Mouse (Mus musculus) forebrain, embryonic 15.5 days (tissue): ENCODE data around the gene Arf3. TPM values are rescaled to one million over a fixed set of nuclear protein-coding genes. Genes with fewer than 3 reads are reported as not detected.

Experiments used
- ATAC-seq: fragments of 200-750 bp; cut with Nextera tagmentation; replicated peaks from 2 replicates; pipeline ENCODE4 v1.8.0; 2017; ENCODE audit warnings: mild to moderate bottlenecking, moderate TSS enrichment, moderate library complexity
- H3K27ac ChIP-seq: fragments of 300-500 bp; sonication (generic); replicated peaks from 2 replicates; pipeline ENCODE4 v1.5.1; 2015; ENCODE audit warnings: mild to moderate bottlenecking, inconsistent platforms
- H3K27me3 ChIP-seq: fragments of 300-500 bp; sonication (generic); 2 replicates; pipeline ENCODE4 v1.6.1; 2015; ENCODE audit warnings: inconsistent platforms
- H3K36me3 ChIP-seq: fragments of 300-500 bp; sonication (generic); 2 replicates; pipeline ENCODE4 v1.6.1; 2015; ENCODE audit warnings: mild to moderate bottlenecking, inconsistent platforms
- H3K4me1 ChIP-seq: fragments of 300-500 bp; sonication (generic); 2 replicates; pipeline ENCODE4 v1.6.1; 2015; ENCODE audit warnings: inconsistent platforms
- H3K4me2 ChIP-seq: fragments of 300-500 bp; sonication (generic); replicated peaks from 2 replicates; pipeline ENCODE4 v1.6.1; 2015; ENCODE audit warnings: mild to moderate bottlenecking, inconsistent platforms
- H3K4me3 ChIP-seq: fragments of 300-500 bp; sonication (generic); 2 replicates; pipeline ENCODE4 v1.5.1; 2015; ENCODE audit warnings: mild to moderate bottlenecking, inconsistent platforms
- H3K9ac ChIP-seq: fragments of 300-500 bp; sonication (generic); replicated peaks from 2 replicates; pipeline ENCODE4 v1.6.1; 2015; ENCODE audit warnings: mild to moderate bottlenecking, inconsistent platforms
- H3K9me3 ChIP-seq: fragments of 300-500 bp; sonication (generic); 2 replicates; pipeline ENCODE4 v1.6.1; 2016; ENCODE audit warnings: inconsistent platforms
- WGBS: fragments of 180-500 bp; shearing (Covaris S2); methylation state at CpG from one replicate; pipeline ENCODE4 v1.1.7; 2015; ENCODE audit warnings: mixed read lengths; 5-methylcytosine and 5-hydroxymethylcytosine counted together
- polyA plus RNA-seq: library from polyadenylated mRNA; unstranded; fragments of >200 nt; fragmentation: Nextera tagmentation; extraction: Ambion mirVana; gene quantifications from 2 replicates; pipeline ENCODE4 v1.2.1, GENCODE M21; 2015

Gene Arf3
- polyA plus RNA-seq, 1 experiment from 2014 or later = 88.2 TPM

DNA sequence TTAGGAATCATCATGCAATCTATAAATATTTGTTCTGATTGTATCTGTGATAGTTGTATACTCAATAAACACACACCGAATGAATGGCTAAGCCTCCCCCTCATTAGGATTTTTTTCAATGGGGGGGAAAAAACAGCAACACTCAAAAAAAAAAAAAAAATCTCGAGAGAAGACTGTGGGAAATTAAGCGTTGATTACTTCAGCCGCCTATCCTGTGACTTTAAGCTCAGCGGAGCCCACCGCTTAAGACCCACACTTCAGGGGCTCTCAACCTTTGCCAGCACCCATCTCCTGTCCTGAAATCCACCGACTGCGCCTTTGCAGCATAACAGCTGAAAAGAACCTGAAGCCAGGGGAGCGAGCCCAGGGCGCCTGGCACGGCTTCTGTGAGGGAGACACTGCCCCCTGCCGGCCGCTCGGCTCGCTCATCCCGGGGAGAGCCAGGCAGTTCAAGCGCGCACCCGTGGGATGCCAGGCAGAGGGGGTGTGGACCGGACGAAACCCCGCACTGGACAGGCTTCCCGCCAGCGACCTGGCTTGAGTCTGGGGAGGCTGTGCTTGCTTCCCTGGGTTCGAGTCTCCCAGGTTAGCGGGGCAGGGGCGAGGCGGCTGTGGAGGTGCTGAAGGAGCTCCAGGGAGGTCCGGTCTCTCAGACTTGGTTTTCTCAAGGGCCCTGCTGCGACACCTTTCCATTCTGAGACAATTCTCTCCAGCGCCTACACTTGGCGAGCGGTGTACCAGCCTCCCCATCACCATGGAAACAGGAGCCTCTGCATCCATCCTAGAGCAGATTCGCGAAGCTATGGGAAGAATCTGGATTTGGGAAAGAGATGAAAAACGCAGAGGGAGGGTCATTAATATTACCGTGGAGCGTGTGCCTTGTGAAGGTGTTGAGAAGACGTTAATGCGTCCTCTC, 63.6 kb downstream of the Arf3 start:
- H3K27me3 ChIP-seq = peaks cover 16% of the 10 kb centered on the region
- H3K4me1 ChIP-seq = peaks cover 11% of the 10 kb centered on the region
- H3K27ac ChIP-seq = peak overlapping the region; percentile 73
- H3K9ac ChIP-seq = peak overlapping the region; percentile 46
- 3% methylated on average over 40 of the region's 40 CpGs for WGBS
- H3K36me3 ChIP-seq = no peaks in the 10 kb centered on the region
- peak overlapping the region; percentile 44 for H3K4me3 ChIP-seq
- H3K9me3 ChIP-seq = no peaks in the 10 kb centered on the region
- ATAC-seq = peak; percentile 91
- H3K4me2 ChIP-seq = peak overlapping the region; percentile 74

DNA sequence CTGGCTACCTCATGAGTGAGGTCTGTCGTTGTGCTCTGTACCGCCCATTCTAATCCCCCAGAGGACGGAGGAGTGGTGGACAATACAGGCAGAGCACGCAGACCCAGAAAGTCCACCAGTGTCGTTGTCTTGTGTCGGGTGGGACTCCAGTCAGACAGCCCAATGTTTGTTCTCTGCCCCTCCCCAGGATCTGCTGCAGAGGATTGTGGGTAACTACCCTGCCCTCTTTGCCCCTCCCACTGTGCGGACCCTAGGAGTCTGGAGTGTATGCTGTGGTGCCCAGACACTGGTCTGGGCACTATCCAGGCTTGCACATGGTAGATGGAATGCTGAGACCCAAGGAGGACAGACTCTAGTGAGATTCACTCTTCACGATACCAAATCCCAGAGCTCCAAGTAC, 66.8 kb downstream of the Arf3 start:
- ATAC-seq = no peak
- no peak overlapping the region for H3K4me3 ChIP-seq
- H3K4me1 ChIP-seq = peaks cover 20% of the 10 kb centered on the region
- no peaks in the 10 kb centered on the region for H3K36me3 ChIP-seq
- H3K27ac ChIP-seq = no peak overlapping the region
- no peak overlapping the region for H3K9ac ChIP-seq
- H3K4me2 ChIP-seq = no peak overlapping the region
- 53% methylated on average over 8 of the region's 8 CpGs for WGBS
- H3K9me3 ChIP-seq = no peaks in the 10 kb centered on the region
- peaks cover 8% of the 10 kb centered on the region for H3K27me3 ChIP-seq

DNA sequence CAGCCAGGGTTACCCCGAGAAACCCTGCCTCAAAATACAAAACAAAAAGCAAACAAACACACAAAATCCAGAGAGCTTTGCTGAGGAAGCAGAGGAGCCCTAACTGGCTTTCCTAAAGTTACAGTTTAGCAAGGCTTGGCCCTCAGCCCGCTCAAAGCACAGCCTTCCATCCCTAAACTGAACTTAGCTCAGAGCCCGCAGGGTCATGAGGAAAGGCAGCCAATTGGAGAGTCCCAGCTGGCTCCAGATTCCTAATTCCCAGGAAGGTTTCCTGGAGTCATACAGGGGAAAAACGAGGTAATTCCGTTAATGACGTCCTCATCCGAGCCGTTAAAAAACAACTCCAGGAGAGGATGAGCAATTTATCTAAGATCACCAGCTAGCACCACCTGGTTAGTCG, 67.3 kb downstream of the Arf3 start:
- Histone ChIP-seq H3K4me2 (no peak overlapping the region), H3K4me3 (no peak overlapping the region), H3K9ac (no peak overlapping the region), H3K27ac (no peak overlapping the region), H3K36me3 (no peaks in the 10 kb centered on the region), H3K4me1 (peaks cover 24% of the 10 kb centered on the region), H3K9me3 (no peaks in the 10 kb centered on the region), H3K27me3 (peaks cover 3% of the 10 kb centered on the region)
- no peak for ATAC-seq
- 52% methylated on average over 9 of the region's 9 CpGs for WGBS

DNA sequence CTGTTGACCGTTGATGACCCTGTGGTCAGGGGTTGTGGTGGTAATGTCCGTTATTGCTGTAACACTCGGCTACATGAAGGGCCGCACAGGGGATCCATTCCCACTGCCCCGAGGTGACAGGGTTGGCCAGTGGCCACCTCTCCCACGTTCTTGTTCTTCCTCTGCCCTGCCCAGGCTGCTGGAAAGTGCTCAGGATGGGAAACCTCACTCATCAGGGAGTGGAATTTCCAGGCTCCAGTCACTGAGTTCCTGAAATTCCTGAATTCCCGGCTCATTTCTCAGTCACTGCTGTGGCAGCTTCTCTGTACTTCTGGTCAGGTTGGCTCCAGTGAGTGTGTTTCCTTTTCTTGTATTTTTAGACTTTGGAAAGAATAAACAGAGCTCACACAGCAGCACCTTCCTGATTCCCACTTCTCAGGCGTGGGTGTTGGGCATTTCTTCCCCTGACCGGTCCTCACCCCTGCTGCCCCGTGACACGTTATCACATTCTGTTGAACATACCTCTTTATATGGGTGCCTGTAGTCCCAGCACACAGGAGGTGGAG, 70.8 kb downstream of the Arf3 start:
- WGBS = 62% methylated on average over 11 of the region's 11 CpGs
- no peaks in the 10 kb centered on the region for H3K9me3 ChIP-seq
- H3K9ac ChIP-seq = no peak overlapping the region
- H3K4me1 ChIP-seq = peaks cover 13% of the 10 kb centered on the region
- no peak overlapping the region for H3K4me2 ChIP-seq
- H3K4me3 ChIP-seq = no peak overlapping the region
- no peak for ATAC-seq
- H3K27me3 ChIP-seq = no peaks in the 10 kb centered on the region
- no peak overlapping the region for H3K27ac ChIP-seq
- no peaks in the 10 kb centered on the region for H3K36me3 ChIP-seq

DNA sequence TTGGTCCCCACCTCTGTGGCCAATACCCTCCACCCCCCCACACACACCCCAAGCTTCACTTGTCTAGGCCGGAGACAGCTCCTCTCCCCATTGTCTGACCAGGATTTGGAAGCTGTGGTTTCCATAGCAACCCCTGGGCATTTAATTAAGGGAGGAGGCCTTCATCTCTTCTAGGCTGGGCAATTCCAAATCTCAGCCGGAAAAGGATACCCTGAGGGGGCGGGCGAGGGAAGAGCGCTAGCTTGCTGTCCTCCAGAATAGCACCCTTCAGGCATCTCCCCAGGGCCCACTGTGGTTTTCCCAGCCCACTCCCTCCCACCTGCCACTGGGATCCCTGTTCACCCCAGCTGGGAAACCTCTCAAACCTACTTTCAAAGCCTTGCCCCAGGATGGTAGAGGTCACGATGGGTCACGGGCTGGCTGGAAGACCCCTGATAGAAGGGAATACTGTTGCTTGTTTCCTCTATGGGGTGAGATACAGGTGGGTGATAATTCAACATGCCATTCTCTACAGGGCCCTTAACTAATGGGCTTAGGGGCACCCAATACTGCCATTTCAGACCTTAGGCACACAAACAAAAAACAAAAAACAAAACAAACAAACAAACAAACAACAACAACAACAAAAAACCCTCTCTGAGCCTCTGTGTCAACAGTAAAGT, 71.4 kb downstream of the Arf3 start:
- Histone ChIP-seq H3K4me3 (no peak overlapping the region), H3K27ac (no peak overlapping the region), H3K27me3 (no peaks in the 10 kb centered on the region), H3K9me3 (no peaks in the 10 kb centered on the region), H3K4me2 (no peak overlapping the region), H3K36me3 (no peaks in the 10 kb centered on the region), H3K4me1 (peaks cover 13% of the 10 kb centered on the region), H3K9ac (no peak overlapping the region)
- 0 out of 2 replicates have a peak, but pooled peaks have one; percentile 19 for ATAC-seq
- 13% methylated on average over 7 of the region's 7 CpGs for WGBS

DNA sequence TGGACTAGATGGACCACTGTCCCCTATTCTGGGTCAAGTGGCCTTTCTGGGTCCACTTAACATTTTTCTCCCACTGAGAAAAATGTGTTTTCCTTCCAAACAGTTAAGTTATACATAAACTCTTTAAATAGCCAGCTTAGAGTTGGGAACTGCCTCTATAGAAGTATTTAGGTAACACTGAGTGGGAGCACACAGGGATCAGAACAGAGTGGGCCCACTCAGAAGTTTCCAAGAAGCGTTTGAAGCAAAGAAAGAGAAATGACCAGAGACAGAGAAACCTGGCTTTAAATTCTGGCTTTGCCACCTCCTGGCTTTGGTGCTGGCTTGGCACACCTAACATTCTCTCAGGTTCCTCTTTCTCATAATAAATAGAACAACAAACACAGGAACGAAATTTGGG, 73.3 kb downstream of the Arf3 start:
- Histone ChIP-seq H3K27me3 (no peaks in the 10 kb centered on the region), H3K9me3 (no peaks in the 10 kb centered on the region), H3K4me3 (no peak overlapping the region), H3K36me3 (no peaks in the 10 kb centered on the region), H3K27ac (no peak overlapping the region), H3K9ac (no peak overlapping the region), H3K4me1 (peaks cover 13% of the 10 kb centered on the region), H3K4me2 (no peak overlapping the region)
- no peak for ATAC-seq
- WGBS = 83% methylated on average over 2 of the region's 2 CpGs

Other genes starting within 250 kb of the Arf3 start
- 140 and 152 TPM in 2 replicates for gene Kansl2, start 228.9 kb downstream of the Arf3 start, polyA plus RNA-seq
- gene Ccnt1, start 192.3 kb downstream of the Arf3 start, polyA plus RNA-seq = 66.5 and 72.0 TPM in 2 replicates
- 0.56 TPM in 1 of 2 replicates, not detected in the other for gene 4930415O20Rik, start 192.2 kb downstream of the Arf3 start, polyA plus RNA-seq
- 12.5 and 13.8 TPM in 2 replicates for gene Adcy6, start 153.1 kb downstream of the Arf3 start, polyA plus RNA-seq
- 134 and 138 TPM in 2 replicates for gene Cacnb3, start 132.4 kb downstream of the Arf3 start, polyA plus RNA-seq
- gene Ddx23, start 100.3 kb downstream of the Arf3 start, polyA plus RNA-seq = 23.5 and 25.0 TPM in 2 replicates
- gene Rnd1, start 85.8 kb downstream of the Arf3 start, polyA plus RNA-seq = 11.0 and 12.8 TPM in 2 replicates
- 2.3 and 4.3 TPM in 2 replicates for gene Ccdc65, start 55.0 kb downstream of the Arf3 start, polyA plus RNA-seq
- 3.5 and 3.6 TPM in 2 replicates for gene Fkbp11, start 35.0 kb downstream of the Arf3 start, polyA plus RNA-seq
- not detected in 2 replicates for gene Wnt10b, start 14.9 kb upstream of the Arf3 start, polyA plus RNA-seq
- 0.19 and 0.25 TPM in 2 replicates for gene Wnt1, start 26.6 kb upstream of the Arf3 start, polyA plus RNA-seq
- gene Ddn, start 46.3 kb upstream of the Arf3 start, polyA plus RNA-seq = 0.46 and 0.47 TPM in 2 replicates
- gene Prkag1, start 68.3 kb upstream of the Arf3 start, polyA plus RNA-seq = 89.0 and 91.7 TPM in 2 replicates
- 13.9 and 14.3 TPM in 2 replicates for gene Kmt2d, start 108.0 kb upstream of the Arf3 start, polyA plus RNA-seq
- 42.7 and 46.4 TPM in 2 replicates for gene Rhebl1, start 131.3 kb upstream of the Arf3 start, polyA plus RNA-seq
- 0.52 and 0.68 TPM in 2 replicates for gene Dhh, start 135.3 kb upstream of the Arf3 start, polyA plus RNA-seq
- gene Lmbr1l, start 155.0 kb upstream of the Arf3 start, polyA plus RNA-seq = 43.2 and 45.2 TPM in 2 replicates
- 1,138 and 1,204 TPM in 2 replicates for gene Tuba1b, start 171.4 kb upstream of the Arf3 start, polyA plus RNA-seq
- not detected in 2 replicates for gene Gm49450, start 190.3 kb upstream of the Arf3 start, polyA plus RNA-seq
- gene Tuba1a, start 190.5 kb upstream of the Arf3 start, polyA plus RNA-seq = 14,933 and 15,115 TPM in 2 replicates